Mouse (Mus musculus) stomach, postnatal 0 days (tissue): ENCODE measurements around the gene Zc3h15.

Experiments
- CTCF ChIP-seq: IDR thresholded peaks from 2 replicates; pipeline ENCODE4 v1.5.1; 2016; ENCODE audit warnings: antibody characterized with exemption, low read depth, mild to moderate bottlenecking, moderate library complexity
- EP300 ChIP-seq: optimal IDR thresholded peaks from 2 replicates; pipeline ENCODE3; 2016; ENCODE audit warnings: antibody characterized with exemption

DNA sequence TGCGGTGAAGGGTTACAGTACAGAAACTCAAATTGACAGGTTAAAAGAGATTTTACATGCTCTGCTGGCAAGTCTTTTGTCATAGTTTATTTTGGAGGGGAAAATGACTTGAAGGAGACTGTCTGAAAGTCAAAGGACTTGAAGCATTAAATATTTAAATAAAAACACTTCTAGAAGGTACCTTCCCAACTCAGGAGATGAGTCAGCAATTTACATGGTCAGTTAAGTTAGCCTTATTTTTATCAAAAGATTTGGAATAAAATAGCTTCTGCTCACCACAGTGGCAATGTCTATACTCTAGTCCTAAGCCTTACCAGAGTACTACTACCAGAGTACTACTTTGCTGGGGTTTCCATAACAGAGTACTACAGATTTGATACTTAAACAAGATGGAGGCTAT lies 2.2 kb upstream of the Zc3h15 start:
- TF ChIP-seq CTCF, result no peak
- TF ChIP-seq EP300, result no peak
